Mouse (Mus musculus): Measurements from ENCODE around the gene Rbm47. TPM values are rescaled to one million over a fixed set of nuclear protein-coding genes. Genes with fewer than 3 reads are reported as not detected.
"Not testable (repeated sequence)": the region's sequence is repeated elsewhere in the genome, so short reads cannot be mapped to it uniquely, and the experiment has no call there.

Gene Rbm47
- polyA plus RNA-seq, 1 experiment = 0.05 TPM

DNA sequence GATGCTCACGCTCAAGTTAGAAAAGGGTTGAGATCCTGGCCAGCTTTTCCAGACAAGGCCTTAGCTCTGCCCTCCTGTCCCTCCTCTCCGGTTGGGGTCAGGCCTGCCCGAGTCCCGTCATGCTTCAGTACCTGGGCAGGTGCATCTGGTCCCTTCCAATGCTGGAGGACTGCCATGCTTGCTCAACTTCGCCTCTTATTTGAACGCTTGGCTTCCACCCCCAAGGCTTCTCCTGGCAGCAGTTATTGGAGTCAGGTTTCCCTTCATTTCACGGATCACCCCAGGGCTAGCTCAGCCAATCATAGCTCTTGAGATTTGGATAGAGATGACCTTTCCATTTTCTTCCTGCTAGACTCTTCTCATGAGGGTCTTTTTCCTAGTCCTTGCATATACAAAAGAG is 172.8 kb downstream of the Rbm47 start:
- H3K9me3 ChIP-seq (ENCODE audit: control insufficient read depth, low read length) = no peaks in the 10 kb centered on the region
- no peak overlapping the region for H3K4me3 ChIP-seq (replicated peaks)
- H3K36me3 ChIP-seq (ENCODE audit: control insufficient read depth) = no peaks in the 10 kb centered on the region
- TF ChIP-seq TAL1 (IDR thresholded peaks at IDR 0.05; ENCODE audit: low read length) (no peak), GATA1 (IDR thresholded peaks at IDR 0.05; ENCODE audit: low read length) (no peak)
- no peaks in the 10 kb centered on the region for H3K27me3 ChIP-seq (ENCODE audit: control insufficient read depth)
- H3K4me1 ChIP-seq (ENCODE audit: control insufficient read depth) = no peaks in the 10 kb centered on the region

DNA sequence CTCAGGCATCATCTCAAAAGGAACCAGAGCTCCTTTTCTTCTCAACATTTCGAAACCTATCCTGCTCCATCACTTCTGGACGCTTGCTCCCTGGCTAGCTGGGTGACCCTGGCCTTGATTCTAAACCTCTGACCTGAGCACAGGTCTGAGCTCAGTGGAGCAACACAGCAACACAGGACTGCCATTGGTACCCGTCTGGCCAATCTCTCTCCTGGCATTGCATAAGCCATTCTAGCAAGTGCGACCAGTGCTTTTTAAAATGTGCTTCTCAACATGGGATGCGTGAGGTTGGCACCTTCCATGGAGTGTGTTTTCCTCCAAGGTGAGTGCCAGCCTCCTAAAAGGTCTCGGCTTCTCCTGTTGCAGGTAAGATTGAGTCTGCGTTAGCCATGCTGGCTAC is 173.8 kb downstream of the Rbm47 start:
- no peaks in the 10 kb centered on the region for H3K36me3 ChIP-seq (ENCODE audit: control insufficient read depth)
- no peaks in the 10 kb centered on the region for H3K27me3 ChIP-seq (ENCODE audit: control insufficient read depth)
- H3K4me1 ChIP-seq (ENCODE audit: control insufficient read depth) = no peaks in the 10 kb centered on the region
- H3K9me3 ChIP-seq (ENCODE audit: control insufficient read depth, low read length) = no peaks in the 10 kb centered on the region
- H3K4me3 ChIP-seq (replicated peaks) = no peak overlapping the region
- no peak for TF ChIP-seq GATA1 (IDR thresholded peaks at IDR 0.05; ENCODE audit: low read length)
- no peak for TF ChIP-seq TAL1 (IDR thresholded peaks at IDR 0.05; ENCODE audit: low read length)

DNA sequence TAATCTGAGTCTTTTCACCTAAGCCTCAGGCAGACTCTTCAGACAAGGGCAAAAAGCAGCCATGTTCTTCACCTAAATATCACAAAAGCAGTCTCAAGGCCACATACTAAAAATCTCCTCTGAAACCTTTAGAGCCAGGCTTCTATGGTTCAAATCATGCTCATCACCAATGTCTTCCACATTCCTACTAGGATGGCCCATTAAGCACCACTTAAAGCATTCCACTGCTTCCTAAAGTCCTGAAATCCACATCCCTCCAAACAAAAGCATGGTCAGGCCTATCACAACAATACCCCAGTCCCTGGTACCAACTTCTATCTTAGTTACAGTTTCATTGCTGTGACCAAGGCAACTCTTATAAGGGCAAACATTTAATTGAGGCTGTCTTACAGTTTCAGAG is 175.1 kb downstream of the Rbm47 start:
- Histone ChIP-seq H3K27me3 (ENCODE audit: control insufficient read depth) (no peaks in the 10 kb centered on the region), H3K36me3 (ENCODE audit: control insufficient read depth) (no peaks in the 10 kb centered on the region), H3K9me3 (ENCODE audit: control insufficient read depth, low read length) (no peaks in the 10 kb centered on the region), H3K4me1 (ENCODE audit: control insufficient read depth) (no peaks in the 10 kb centered on the region), H3K4me3 (replicated peaks) (no peak overlapping the region)
- TF ChIP-seq GATA1 (IDR thresholded peaks at IDR 0.05; ENCODE audit: low read length) (no peak), TAL1 (IDR thresholded peaks at IDR 0.05; ENCODE audit: low read length) (no peak)

DNA sequence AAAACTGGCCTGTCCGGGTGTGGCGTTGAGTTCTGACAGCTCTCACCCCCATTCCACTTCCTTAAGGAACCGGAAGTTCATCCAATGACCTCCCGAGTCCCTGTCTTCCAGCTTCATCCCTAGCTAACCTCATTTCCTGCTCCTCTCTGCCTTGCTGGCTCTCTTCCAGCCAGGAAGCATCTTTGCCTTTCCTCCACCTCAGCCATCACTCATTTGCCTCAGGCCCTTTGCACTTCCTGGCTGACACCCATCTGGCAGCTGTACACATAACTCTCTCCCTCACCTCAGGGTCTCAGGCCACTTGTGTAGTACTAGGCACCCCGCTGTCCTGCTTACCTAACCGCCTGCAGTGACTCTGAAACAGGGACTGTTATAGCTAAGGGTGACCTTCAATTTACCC is 178.3 kb downstream of the Rbm47 start:
- TF ChIP-seq GATA1 (IDR thresholded peaks at IDR 0.05; ENCODE audit: low read length) = no peak
- no peak for TF ChIP-seq TAL1 (IDR thresholded peaks at IDR 0.05; ENCODE audit: low read length)
- Histone ChIP-seq H3K36me3 (ENCODE audit: control insufficient read depth) (no peaks in the 10 kb centered on the region), H3K27me3 (ENCODE audit: control insufficient read depth) (no peaks in the 10 kb centered on the region), H3K9me3 (ENCODE audit: control insufficient read depth, low read length) (no peaks in the 10 kb centered on the region), H3K4me1 (ENCODE audit: control insufficient read depth) (peaks cover 3% of the 10 kb centered on the region; the same call in 1 of the 2 replicates), H3K4me3 (replicated peaks) (no peak overlapping the region)

DNA sequence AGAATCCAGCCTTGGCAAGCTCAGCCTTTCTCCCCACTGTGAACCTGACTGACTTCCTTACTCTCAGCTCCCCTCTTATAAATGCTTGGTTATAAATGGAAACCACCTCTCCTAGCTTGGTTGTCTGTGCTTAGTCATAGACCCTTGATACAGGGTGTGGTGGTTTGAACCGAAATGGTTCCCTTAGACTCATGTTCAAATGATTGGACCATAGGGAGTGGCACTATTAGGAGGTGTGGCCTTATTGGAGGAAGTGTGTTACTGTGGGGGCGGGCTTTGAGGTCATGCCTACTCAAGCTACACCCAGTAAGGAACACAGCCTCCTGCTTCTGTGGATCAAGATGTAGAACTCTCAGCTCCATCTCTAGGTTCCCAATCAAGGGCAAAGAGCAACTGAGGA is 181.7 kb downstream of the Rbm47 start:
- H3K9me3 ChIP-seq (ENCODE audit: control insufficient read depth, low read length) = no peaks in the 10 kb centered on the region
- H3K36me3 ChIP-seq (ENCODE audit: control insufficient read depth) = no peaks in the 10 kb centered on the region
- H3K4me1 ChIP-seq (ENCODE audit: control insufficient read depth) = peaks cover 3% of the 10 kb centered on the region; the same call in 1 of the 2 replicates
- H3K4me3 ChIP-seq (replicated peaks) = no peak overlapping the region
- TF ChIP-seq GATA1 (IDR thresholded peaks at IDR 0.05; ENCODE audit: low read length) (no peak), TAL1 (IDR thresholded peaks at IDR 0.05; ENCODE audit: low read length) (no peak)
- no peaks in the 10 kb centered on the region for H3K27me3 ChIP-seq (ENCODE audit: control insufficient read depth)

DNA sequence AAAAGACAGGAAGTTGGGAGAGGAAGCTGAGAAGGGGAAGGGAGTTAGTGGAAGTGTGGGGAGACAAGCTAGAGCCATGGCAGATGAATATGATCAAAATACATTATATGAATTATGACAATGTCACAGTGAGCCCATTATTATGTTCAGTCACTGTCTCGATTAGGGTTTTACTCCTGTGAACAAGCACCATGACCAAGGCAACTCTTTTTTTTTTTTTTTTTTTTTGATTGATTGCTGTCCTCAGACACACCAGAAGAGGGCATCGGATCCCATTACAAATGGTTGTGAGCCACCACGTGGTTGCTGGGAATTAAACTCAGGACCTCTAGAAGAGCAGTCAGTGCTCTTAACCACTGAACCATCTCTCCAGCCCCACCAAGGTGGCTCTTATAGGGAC is 185.9 kb downstream of the Rbm47 start:
- not testable (repeated sequence) for H3K4me1 ChIP-seq (ENCODE audit: control insufficient read depth); H3K27me3 ChIP-seq (ENCODE audit: control insufficient read depth); H3K4me3 ChIP-seq (replicated peaks); H3K9me3 ChIP-seq (ENCODE audit: control insufficient read depth, low read length); H3K36me3 ChIP-seq (ENCODE audit: control insufficient read depth)

DNA sequence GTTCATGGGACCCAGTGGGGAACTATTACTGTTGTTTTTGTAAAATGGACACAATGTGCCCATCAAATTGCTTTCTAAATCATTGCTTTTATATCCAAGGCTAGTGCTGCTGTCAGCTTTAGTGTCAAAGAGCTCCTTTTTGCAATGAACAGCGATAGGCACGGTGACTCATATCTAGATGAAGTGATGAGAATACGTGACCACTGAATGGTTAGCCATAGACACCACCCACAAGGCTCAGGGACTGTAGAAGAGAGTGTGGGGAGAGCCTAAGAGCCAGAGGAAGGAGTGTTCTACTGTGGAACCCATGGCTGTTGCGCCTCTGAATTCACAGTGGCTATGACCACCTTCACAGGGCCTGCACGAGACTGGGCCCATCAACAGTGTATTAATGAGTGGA is 186.5 kb downstream of the Rbm47 start:
- no peak for TF ChIP-seq GATA1 (IDR thresholded peaks at IDR 0.05; ENCODE audit: low read length)
- TF ChIP-seq TAL1 (IDR thresholded peaks at IDR 0.05; ENCODE audit: low read length) = no peak
- Histone ChIP-seq H3K9me3 (ENCODE audit: control insufficient read depth, low read length) (no peaks in the 10 kb centered on the region), H3K4me1 (ENCODE audit: control insufficient read depth) (peaks cover 3% of the 10 kb centered on the region; the same call in 1 of the 2 replicates), H3K36me3 (ENCODE audit: control insufficient read depth) (no peaks in the 10 kb centered on the region), H3K27me3 (ENCODE audit: control insufficient read depth) (no peaks in the 10 kb centered on the region), H3K4me3 (replicated peaks) (no peak overlapping the region)

DNA sequence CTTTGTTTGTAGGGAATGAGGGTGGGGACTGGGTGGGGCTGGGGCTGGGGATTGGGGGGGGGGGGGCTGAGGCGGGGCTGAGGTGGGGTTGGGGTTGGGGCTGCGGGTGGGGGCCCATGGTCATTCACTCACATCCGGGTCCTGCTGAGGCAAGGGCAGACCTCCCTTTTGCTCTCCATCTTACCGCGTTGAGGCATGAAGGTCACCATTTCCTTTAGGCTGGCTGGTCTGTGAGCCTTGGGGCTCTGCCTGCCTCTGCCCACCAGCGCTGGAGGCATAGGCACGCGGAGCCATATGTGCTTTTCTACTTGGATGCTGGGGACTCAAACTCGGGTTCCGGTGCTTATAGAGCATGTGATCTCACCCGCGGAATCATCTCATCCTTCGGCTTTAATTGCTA is 197.2 kb downstream of the Rbm47 start:
- no peak for TF ChIP-seq TAL1 (IDR thresholded peaks at IDR 0.05; ENCODE audit: low read length)
- TF ChIP-seq GATA1 (IDR thresholded peaks at IDR 0.05; ENCODE audit: low read length) = no peak
- no peaks in the 10 kb centered on the region for H3K36me3 ChIP-seq (ENCODE audit: control insufficient read depth)
- H3K9me3 ChIP-seq (ENCODE audit: control insufficient read depth, low read length) = no peaks in the 10 kb centered on the region
- no peak overlapping the region for H3K4me3 ChIP-seq (replicated peaks)
- H3K27me3 ChIP-seq (ENCODE audit: control insufficient read depth) = no peaks in the 10 kb centered on the region
- no peaks in the 10 kb centered on the region for H3K4me1 ChIP-seq (ENCODE audit: control insufficient read depth)

DNA sequence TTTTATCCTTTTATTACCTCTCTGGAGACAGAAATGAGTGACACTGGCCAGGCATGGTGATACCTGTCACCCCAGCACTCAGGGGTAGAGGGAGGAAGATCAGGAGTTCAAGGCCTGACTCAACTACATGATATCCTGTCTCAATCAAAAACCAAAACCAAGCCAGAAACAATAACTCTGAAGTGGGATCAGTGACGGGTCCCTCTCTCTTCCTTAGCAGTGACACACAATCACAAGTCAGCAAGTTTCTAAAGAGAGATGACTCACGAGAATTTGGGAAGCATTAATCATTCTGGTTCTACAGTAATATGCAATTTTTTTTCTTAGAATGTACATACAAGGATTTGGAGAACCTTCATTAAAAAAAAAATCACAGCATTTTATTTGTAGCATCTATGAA is 199.7 kb downstream of the Rbm47 start:
- Histone ChIP-seq H3K36me3 (ENCODE audit: control insufficient read depth) (no peaks in the 10 kb centered on the region), H3K9me3 (ENCODE audit: control insufficient read depth, low read length) (no peaks in the 10 kb centered on the region), H3K27me3 (ENCODE audit: control insufficient read depth) (no peaks in the 10 kb centered on the region), H3K4me3 (replicated peaks) (no peak overlapping the region), H3K4me1 (ENCODE audit: control insufficient read depth) (no peaks in the 10 kb centered on the region)
- no peak for TF ChIP-seq TAL1 (IDR thresholded peaks at IDR 0.05; ENCODE audit: low read length)
- no peak for TF ChIP-seq GATA1 (IDR thresholded peaks at IDR 0.05; ENCODE audit: low read length)

DNA sequence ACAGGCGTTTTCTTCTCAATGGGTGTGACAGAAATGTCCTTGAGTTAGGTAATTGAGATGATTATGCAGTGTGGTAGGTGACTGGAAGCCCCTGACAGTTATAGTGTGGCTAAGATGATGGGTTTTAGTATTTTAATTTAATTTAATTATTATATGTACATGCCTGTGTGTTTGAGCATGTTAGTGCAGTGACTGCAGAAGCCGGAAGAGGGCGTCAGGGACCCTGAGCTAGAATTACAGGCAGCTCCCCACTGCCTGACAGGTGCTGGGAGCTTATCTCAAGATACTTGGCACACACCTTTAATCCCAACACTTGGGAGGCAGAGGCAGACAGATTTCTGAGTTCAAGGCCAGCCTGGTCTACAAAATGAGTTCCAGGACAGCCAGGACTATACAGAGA is 204.9 kb downstream of the Rbm47 start:
- no peaks in the 10 kb centered on the region for H3K9me3 ChIP-seq (ENCODE audit: control insufficient read depth, low read length)
- peaks cover 3% of the 10 kb centered on the region; the same call in 1 of the 2 replicates for H3K27me3 ChIP-seq (ENCODE audit: control insufficient read depth)
- H3K4me1 ChIP-seq (ENCODE audit: control insufficient read depth) = no peaks in the 10 kb centered on the region
- no peak overlapping the region for H3K4me3 ChIP-seq (replicated peaks)
- no peaks in the 10 kb centered on the region for H3K36me3 ChIP-seq (ENCODE audit: control insufficient read depth)
- TF ChIP-seq TAL1 (IDR thresholded peaks at IDR 0.05; ENCODE audit: low read length) (no peak), GATA1 (IDR thresholded peaks at IDR 0.05; ENCODE audit: low read length) (no peak)
